Mouse (Mus musculus) bone marrow, adult 2 months (tissue): ENCODE measurements around the gene Pwp2.

ENCODE experiments used
- CTCF ChIP-seq: fragments of 200-500 bp; IDR thresholded peaks from 2 replicates; pipeline ENCODE4 v1.5.1; 2011; ENCODE audit warnings: low read length, control low read depth; ENCODE audit not compliant: control insufficient read depth, insufficient read depth
- POLR2A ChIP-seq: fragments of 200-500 bp; IDR thresholded peaks from 2 replicates; pipeline ENCODE4 v1.6.1; 2011; ENCODE audit warnings: low read depth, mild to moderate bottlenecking, control low read depth, low read length, borderline replicate concordance; ENCODE audit not compliant: control insufficient read depth

DNA sequence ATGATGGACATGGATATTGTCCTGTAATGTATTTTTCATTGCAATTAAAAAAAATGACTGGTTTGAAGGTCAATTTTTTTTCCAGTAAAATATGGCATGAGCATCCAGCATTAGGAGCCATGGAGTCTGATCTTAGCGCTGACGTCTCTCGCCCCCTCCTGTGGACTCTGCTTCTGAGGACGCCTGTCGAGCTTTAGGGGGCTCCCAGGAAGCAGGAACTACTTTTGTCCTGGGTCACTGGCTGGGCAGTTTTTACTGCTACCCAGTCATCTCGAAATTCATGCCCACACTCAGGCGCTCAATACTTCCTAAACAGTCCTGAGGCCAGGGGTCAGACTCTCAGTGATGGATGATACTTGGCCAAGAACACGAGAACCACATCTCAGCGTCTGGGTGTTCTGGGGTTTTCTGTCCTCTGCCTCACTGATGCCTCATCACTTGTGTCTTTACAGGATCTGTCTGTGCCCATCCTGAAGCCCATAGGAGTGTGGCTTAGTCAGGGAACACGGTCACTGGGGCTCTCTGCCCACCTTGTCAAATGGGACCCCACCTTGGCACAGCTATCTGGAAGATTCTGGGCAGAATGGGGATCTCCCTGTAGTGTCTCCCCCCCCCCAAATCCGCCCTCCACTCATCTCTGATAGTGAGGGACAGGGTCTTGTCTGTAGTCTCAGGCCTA, 45.2 kb downstream of the Pwp2 start:
- TF ChIP-seq POLR2A (no peak), CTCF (no peak)
